Mouse (Mus musculus) stomach, postnatal 0 days (tissue): ENCODE data around the gene Mx1. TPM values are rescaled to one million over a fixed set of nuclear protein-coding genes. Genes with fewer than 3 reads are reported as not detected.

Experiments used
- ATAC-seq: fragments of 200-750 bp; cut with Nextera tagmentation; 2 replicates; pipeline ENCODE4 v1.8.0; 2017; ENCODE audit not compliant: low FRiP score, low TSS enrichment
- DNase-seq: peaks from one replicate; pipeline ENCODE4 v3.0.0-alpha.2; 2016; ENCODE audit warnings: low spot score
- H3K27ac ChIP-seq: fragments of 300-500 bp; sonication (generic); replicated peaks from 2 replicates; pipeline ENCODE4 v1.5.1; 2014; ENCODE audit warnings: mild to moderate bottlenecking, control low read depth
- H3K27me3 ChIP-seq: fragments of 300-500 bp; sonication (generic); 2 replicates; pipeline ENCODE4 v1.6.1; 2014; ENCODE audit warnings: low read length; ENCODE audit not compliant: control insufficient read depth, insufficient read depth
- H3K36me3 ChIP-seq: fragments of 300-500 bp; sonication (generic); 2 replicates; pipeline ENCODE4 v1.6.1; 2014; ENCODE audit warnings: low read length, mixed read lengths; ENCODE audit not compliant: control insufficient read depth, insufficient read depth
- H3K4me1 ChIP-seq: fragments of 300-500 bp; sonication (generic); replicated peaks from 2 replicates; pipeline ENCODE4 v1.6.1; 2014; ENCODE audit warnings: antibody characterized with exemption; ENCODE audit not compliant: control insufficient read depth, insufficient read depth
- H3K4me2 ChIP-seq: fragments of 300-500 bp; sonication (generic); replicated peaks from 2 replicates; pipeline ENCODE4 v1.6.1; 2014; ENCODE audit warnings: low read depth, mild to moderate bottlenecking, control low read depth, moderate library complexity
- H3K4me3 ChIP-seq: fragments of 300-500 bp; sonication (generic); 2 replicates; pipeline ENCODE4 v1.5.1; 2014; ENCODE audit warnings: low read depth, low read length, control low read depth
- H3K9ac ChIP-seq: fragments of 300-500 bp; sonication (generic); 2 replicates; pipeline ENCODE4 v1.6.1; 2014; ENCODE audit warnings: mild to moderate bottlenecking, low read length, control low read depth, mixed read lengths
- H3K9me3 ChIP-seq: fragments of 300-500 bp; sonication (generic); 2 replicates; pipeline ENCODE4 v1.6.1; 2016; ENCODE audit warnings: low read length; ENCODE audit not compliant: control insufficient read depth
- CTCF ChIP-seq: IDR thresholded peaks from 2 replicates; pipeline ENCODE4 v1.5.1; 2016; ENCODE audit warnings: antibody characterized with exemption, low read depth, mild to moderate bottlenecking, moderate library complexity
- EP300 ChIP-seq: optimal IDR thresholded peaks from 2 replicates; pipeline ENCODE3; 2016; ENCODE audit warnings: antibody characterized with exemption
- WGBS: fragments of 180-500 bp; shearing (Covaris S2); extraction: QIAGEN DNeasy Blood & Tissue Kit; methylation state at CpG from one replicate; pipeline ENCODE4 v1.1.7; 2014; 5-methylcytosine and 5-hydroxymethylcytosine counted together
- polyA plus RNA-seq: library from polyadenylated mRNA; unstranded; fragments of >200 nt; fragmentation: Nextera tagmentation; extraction: Ambion mirVana; gene quantifications from 2 replicates; pipeline ENCODE4 v1.2.1, GENCODE M21; 2015

Mx1 gene
- polyA plus RNA-seq: 0.42 and 0.69 TPM in 2 replicates

DNA sequence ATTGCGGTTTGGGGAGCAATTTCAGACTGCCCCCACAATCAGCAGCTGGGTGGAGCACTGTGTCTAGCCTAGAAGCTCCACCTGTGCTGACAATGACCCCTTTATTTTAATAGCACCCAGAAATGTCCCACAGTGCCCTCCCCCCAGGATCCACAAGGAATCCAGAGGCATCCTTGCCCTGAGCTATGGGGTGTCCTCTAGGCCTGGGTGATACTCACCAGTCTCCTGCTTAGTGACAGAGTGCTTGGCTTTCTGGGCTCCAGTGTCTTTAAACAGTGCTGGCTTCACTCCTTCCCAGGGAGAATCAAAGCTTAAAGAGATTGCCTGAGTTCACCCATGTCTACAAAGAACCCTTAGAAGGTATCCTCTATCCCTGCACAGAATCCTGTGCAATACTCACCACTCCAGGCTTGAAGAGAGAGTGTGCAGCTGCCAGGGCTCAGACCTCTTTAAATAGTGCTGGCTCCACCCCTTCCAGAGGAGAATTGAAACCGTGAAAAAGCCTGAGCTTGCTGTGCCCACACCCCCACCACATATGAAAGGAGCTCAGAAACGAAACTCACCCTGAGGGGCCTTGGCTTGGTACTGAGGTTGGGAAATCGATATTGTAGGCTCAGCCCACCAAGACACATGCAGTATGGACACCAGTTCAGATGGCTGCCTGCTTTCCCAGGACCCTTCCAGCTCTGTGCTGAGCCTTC, at the start of gene Mx1:
Gene Mx1 (minus strand): TSS at position 427 of the 701 bp plus-strand sequence.
- Histone ChIP-seq H3K36me3 (no peaks in the 10 kb centered on the region), H3K4me1 (peaks cover 3% of the 10 kb centered on the region; the same call in 1 of the 2 replicates), H3K4me3 (no peak within 1 kb of the TSS), H3K27ac (no peak within 1 kb of the TSS), H3K9ac (peak within 1 kb of the TSS; percentile 23; the same call in 1 of the 2 replicates), H3K9me3 (no peaks in the 10 kb centered on the region), H3K4me2 (0 out of 2 replicates have a peak within 1 kb of the TSS, but pooled peaks have one; percentile 20), H3K27me3 (no peaks in the 10 kb centered on the region)
- TF ChIP-seq CTCF (no peak), EP300 (no peak)
- DNase-seq (no peak), ATAC-seq (peak; percentile 54)
- 18% methylated on average over 4 of the region's 4 CpGs for WGBS

DNA sequence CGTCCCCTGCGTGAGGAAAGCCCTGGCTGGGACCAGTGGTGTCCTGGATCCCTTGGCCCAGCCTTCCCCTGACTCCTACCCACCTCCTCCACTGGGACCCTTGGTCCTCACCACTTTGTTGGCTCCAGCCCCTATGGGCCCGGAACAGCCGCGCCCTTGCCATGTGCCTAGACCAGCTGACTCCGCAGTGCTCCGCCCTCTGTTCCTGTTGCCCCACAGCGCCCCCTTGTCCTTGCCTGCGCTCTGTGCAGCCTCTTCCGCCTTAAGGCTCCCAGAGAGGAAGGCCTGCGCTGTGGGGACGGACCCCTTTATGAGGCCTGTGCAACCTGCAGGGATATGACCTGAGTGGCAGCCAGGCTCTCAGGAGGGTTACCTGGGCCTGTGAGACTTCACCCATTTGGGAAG, 49.6 kb upstream of the Mx1 start:
- no peaks in the 10 kb centered on the region for H3K27me3 ChIP-seq
- no peak overlapping the region for H3K4me3 ChIP-seq
- H3K4me2 ChIP-seq: no peak overlapping the region
- 94% methylated on average over 12 of the region's 12 CpGs for WGBS
- ATAC-seq (peak; percentile 50), DNase-seq (peak; percentile 66)
- no peak overlapping the region for H3K9ac ChIP-seq
- TF ChIP-seq EP300 (no peak), CTCF (peak; percentile 45)
- no peaks in the 10 kb centered on the region for H3K9me3 ChIP-seq
- H3K4me1 ChIP-seq: 0 out of 2 replicates have a peak, but pooled peaks cover 3% of the 10 kb centered on the region
- 0 out of 2 replicates have a peak overlapping the region, but pooled peaks have one; percentile 58 for H3K27ac ChIP-seq
- H3K36me3 ChIP-seq: no peaks in the 10 kb centered on the region

DNA sequence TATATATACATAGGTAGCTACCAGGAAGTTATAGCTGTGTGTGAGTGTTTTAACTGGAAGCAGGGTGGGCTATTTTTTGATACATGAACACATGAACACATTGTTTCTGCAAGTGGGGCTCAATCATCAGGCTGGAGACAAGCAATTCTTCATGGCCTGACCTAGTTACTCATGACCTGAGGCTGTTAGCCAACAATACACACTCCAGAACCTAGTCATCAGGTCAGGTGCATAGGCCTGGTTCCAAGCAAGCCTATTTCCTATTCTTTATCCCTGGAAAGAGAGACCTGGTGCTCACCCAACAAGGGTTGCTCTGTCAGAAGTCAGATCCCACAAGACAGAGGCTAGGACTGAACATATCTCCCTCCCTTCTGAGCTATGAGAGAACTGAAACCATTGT, 48.8 kb upstream of the Mx1 start:
- Histone ChIP-seq H3K36me3 (no peaks in the 10 kb centered on the region), H3K4me1 (0 out of 2 replicates have a peak, but pooled peaks cover 3% of the 10 kb centered on the region), H3K27me3 (no peaks in the 10 kb centered on the region), H3K4me2 (no peak overlapping the region), H3K27ac (peak overlapping the region; percentile 58), H3K4me3 (no peak overlapping the region), H3K9me3 (no peaks in the 10 kb centered on the region), H3K9ac (no peak overlapping the region)
- ATAC-seq: no peak
- no peak for DNase-seq
- TF ChIP-seq CTCF (no peak), EP300 (no peak)

DNA sequence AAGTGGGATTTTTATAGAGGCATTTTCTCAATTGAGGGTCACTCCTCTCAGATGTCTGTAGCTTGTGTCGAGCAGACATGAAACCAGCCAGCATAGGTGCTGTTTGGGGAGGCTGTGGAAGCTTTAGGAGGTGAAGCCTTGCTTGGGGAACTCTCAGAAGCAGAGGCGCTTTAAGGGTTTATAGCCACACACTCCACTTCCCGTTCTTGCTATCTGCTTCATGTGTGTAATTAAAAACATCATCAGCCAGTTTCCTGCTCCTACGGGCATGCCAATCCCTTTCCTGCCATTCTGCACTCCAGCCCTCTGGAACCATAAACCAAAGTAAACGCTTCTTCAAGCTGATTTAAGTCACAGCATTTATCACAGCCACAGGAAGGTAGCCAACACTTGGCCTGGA, 48.1 kb upstream of the Mx1 start:
- H3K4me3 ChIP-seq: no peak overlapping the region
- H3K9me3 ChIP-seq: no peaks in the 10 kb centered on the region
- H3K27me3 ChIP-seq: no peaks in the 10 kb centered on the region
- DNase-seq: no peak
- H3K36me3 ChIP-seq: no peaks in the 10 kb centered on the region
- H3K4me2 ChIP-seq: no peak overlapping the region
- 28% methylated on average over 5 of the region's 5 CpGs for WGBS
- peak overlapping the region; percentile 26; the same call in 1 of the 2 replicates for H3K27ac ChIP-seq
- ATAC-seq: 0 out of 2 replicates have a peak, but pooled peaks have one; percentile 28
- TF ChIP-seq CTCF (no peak), EP300 (no peak)
- no peak overlapping the region for H3K9ac ChIP-seq
- H3K4me1 ChIP-seq: 0 out of 2 replicates have a peak, but pooled peaks cover 3% of the 10 kb centered on the region

DNA sequence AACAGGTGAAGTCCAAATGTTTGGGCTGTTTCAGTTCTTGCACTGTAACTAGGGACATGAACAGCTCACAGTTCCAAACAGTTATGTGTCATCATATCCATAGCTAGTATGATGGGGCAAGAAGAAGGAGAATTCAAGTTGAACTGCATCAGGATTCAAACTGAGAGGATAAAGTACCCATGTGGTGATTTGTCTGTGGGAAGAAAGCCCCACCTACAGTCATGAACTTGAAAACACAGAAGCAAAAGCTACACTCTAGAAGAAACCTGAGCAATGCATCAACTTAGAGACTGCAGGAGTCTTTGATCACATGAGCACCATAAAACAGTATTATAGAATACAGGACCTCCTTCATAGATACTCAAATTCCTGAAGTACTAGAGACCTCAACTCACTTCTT, 45.1 kb upstream of the Mx1 start:
- TF ChIP-seq EP300: no peak
- TF ChIP-seq CTCF: peak; percentile 50
- H3K4me3 ChIP-seq: no peak overlapping the region
- H3K27me3 ChIP-seq: no peaks in the 10 kb centered on the region
- no peak overlapping the region for H3K9ac ChIP-seq
- no peak overlapping the region for H3K27ac ChIP-seq
- ATAC-seq: no peak
- no peak overlapping the region for H3K4me2 ChIP-seq
- no peak for DNase-seq
- no peaks in the 10 kb centered on the region for H3K9me3 ChIP-seq
- H3K36me3 ChIP-seq: no peaks in the 10 kb centered on the region
- 0 out of 2 replicates have a peak, but pooled peaks cover 3% of the 10 kb centered on the region for H3K4me1 ChIP-seq

DNA sequence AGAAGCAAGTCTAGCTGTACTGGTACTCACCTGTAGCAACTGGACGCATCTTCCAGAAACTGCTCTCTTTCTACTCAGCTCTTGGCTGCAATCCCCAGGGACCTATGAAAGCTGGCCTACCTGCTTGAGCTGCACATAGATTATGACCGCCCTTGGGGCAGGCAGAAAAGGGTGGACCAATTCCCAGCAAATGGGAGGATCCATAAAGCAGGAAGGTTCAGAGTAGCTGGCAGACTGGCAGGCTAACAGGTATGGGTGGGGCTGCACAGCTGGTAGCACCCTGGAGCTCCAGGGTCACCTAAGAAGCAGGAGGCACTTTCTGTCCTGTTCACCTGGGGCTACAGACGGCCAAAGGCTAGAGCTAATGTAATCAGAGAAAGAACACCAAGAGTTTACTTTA, 42.1 kb upstream of the Mx1 start:
- H3K36me3 ChIP-seq: no peaks in the 10 kb centered on the region
- H3K4me3 ChIP-seq: 0 out of 2 replicates have a peak overlapping the region, but pooled peaks have one; percentile 3
- peak overlapping the region; percentile 67 for H3K27ac ChIP-seq
- 37% methylated on average over 3 of the region's 3 CpGs for WGBS
- peak; percentile 91 for ATAC-seq
- no peaks in the 10 kb centered on the region for H3K9me3 ChIP-seq
- TF ChIP-seq CTCF (no peak), EP300 (no peak)
- peak overlapping the region; percentile 36 for H3K4me2 ChIP-seq
- no peaks in the 10 kb centered on the region for H3K27me3 ChIP-seq
- peak; percentile 80 for DNase-seq
- no peaks in the 10 kb centered on the region for H3K4me1 ChIP-seq
- no peak overlapping the region for H3K9ac ChIP-seq
